Mouse (Mus musculus) hindbrain, embryonic 13.5 days (tissue): ENCODE data around the gene Tmtc2. TPM values are rescaled to one million over a fixed set of nuclear protein-coding genes. Genes with fewer than 3 reads are reported as not detected.

Experiments used
- ATAC-seq: fragments of 200-750 bp; cut with Nextera tagmentation; 2 replicates; pipeline ENCODE4 v1.8.0; 2017; ENCODE audit warnings: moderate TSS enrichment; ENCODE audit not compliant: low FRiP score
- H3K27ac ChIP-seq: fragments of 300-500 bp; sonication (generic); 2 replicates; pipeline ENCODE4 v1.5.1; 2015; ENCODE audit warnings: inconsistent platforms, mild to moderate bottlenecking, moderate library complexity
- H3K27me3 ChIP-seq: fragments of 300-500 bp; sonication (generic); 2 replicates; pipeline ENCODE4 v1.6.1; 2015; ENCODE audit warnings: mild to moderate bottlenecking, inconsistent platforms
- H3K36me3 ChIP-seq: fragments of 300-500 bp; sonication (generic); 2 replicates; pipeline ENCODE4 v1.6.1; 2015; ENCODE audit warnings: mild to moderate bottlenecking, inconsistent platforms
- H3K4me1 ChIP-seq: fragments of 300-500 bp; sonication (generic); replicated peaks from 2 replicates; pipeline ENCODE4 v1.6.1; 2015; ENCODE audit warnings: inconsistent platforms
- H3K4me2 ChIP-seq: fragments of 300-500 bp; sonication (generic); 2 replicates; pipeline ENCODE4 v1.6.1; 2015; ENCODE audit warnings: inconsistent platforms, mild to moderate bottlenecking, moderate library complexity
- H3K4me3 ChIP-seq: fragments of 300-500 bp; sonication (generic); 2 replicates; pipeline ENCODE4 v1.5.1; 2015; ENCODE audit warnings: mild to moderate bottlenecking, inconsistent platforms
- H3K9ac ChIP-seq: fragments of 300-500 bp; sonication (generic); 2 replicates; pipeline ENCODE4 v1.6.1; 2015; ENCODE audit warnings: mild to moderate bottlenecking, inconsistent platforms
- H3K9me3 ChIP-seq: fragments of 300-500 bp; sonication (generic); 2 replicates; pipeline ENCODE4 v1.6.1; 2016; ENCODE audit warnings: inconsistent platforms
- WGBS: fragments of 180-500 bp; shearing (Covaris S2); methylation state at CpG from one replicate; pipeline ENCODE4 v1.1.7; 2015; 5-methylcytosine and 5-hydroxymethylcytosine counted together
- polyA plus RNA-seq: library from polyadenylated mRNA; unstranded; fragments of >200 nt; fragmentation: Nextera tagmentation; extraction: Ambion mirVana; gene quantifications from 2 replicates; pipeline ENCODE4 v1.2.1, GENCODE M21; 2015

The Tmtc2 gene
- polyA plus RNA-seq, 1 experiment from 2014 or later = 11.9 TPM

DNA sequence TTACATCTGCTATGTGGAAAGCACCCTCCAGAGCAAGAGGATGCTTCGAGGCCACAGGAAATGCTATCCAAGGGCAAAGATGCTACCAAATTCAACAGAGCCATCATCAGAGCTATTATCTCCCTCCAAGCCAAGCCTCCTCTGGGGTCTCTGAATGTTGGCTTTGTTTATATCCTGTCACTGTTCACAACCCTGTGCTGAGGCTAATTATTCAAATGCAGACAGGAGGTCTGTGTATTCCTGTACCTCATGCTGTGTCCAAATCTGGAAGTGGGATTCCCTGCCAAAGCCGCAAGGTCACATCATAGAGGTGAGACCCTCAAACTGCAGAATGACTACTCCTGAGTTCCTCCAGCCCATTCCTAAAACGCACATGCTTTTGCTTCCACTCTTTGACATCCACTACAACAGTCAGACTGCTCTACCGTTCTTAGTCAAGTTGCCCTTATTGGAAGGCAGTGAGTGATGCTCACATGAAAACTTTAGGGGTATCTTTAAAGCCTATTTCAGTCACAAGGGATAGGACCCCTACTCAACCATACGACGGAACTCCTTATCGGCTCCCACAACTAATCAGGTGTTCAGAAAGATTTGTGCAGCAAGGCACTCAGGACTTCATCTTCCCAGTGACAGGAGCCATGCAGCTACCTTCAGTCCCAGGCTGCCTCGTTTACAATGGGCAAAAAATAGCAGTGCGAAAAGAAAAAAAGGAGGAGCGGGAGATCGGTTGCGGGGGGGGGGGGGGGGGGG, 64.9 kb downstream of the Tmtc2 start:
- Histone ChIP-seq H3K27ac (no peak overlapping the region), H3K9ac (no peak overlapping the region), H3K4me3 (no peak overlapping the region), H3K36me3 (peaks cover 9% of the 10 kb centered on the region), H3K4me1 (peaks cover 22% of the 10 kb centered on the region), H3K4me2 (peak overlapping the region; percentile 36), H3K27me3 (no peaks in the 10 kb centered on the region), H3K9me3 (no peaks in the 10 kb centered on the region)
- ATAC-seq = peak; percentile 71
- 34% methylated on average over 9 of the region's 12 CpGs for WGBS

DNA sequence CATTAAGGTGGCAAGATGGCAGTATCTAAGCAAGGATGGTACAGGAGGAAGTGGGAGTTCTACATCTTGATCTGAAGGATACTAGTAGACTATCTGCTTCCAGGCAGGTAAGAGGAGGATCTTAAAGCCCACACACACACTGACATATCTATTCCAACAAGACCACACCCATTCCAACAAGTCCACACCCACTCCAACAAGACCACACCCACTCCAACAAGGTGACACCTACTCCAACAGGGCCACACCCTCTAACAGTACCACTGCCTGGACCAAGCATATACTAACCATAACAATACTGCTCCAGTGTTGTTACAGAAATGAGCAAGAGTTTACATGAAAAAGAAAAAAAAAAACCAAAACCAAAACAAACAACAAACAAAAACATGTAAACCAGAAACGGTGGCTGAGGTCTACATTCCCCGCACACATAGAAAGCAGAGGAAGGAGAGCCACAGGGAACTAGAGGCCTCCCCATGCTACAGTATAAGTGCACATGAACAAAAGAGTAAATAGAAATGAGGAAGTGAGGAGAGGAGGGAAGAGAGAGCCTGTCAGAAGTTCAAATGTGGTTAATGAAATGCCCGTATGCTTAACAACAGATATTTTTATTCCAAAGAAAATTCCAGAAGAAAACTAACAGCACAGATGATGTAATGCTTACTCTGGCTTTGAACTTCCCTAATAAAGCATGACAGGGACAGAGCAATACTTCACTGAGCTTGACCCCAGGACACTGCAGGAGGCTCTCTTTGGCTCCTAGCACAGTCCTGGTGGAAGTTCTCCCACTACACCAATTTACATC, 66.1 kb downstream of the Tmtc2 start:
- ATAC-seq = no peak
- H3K36me3 ChIP-seq = peaks cover 9% of the 10 kb centered on the region
- no peak overlapping the region for H3K27ac ChIP-seq
- H3K27me3 ChIP-seq = no peaks in the 10 kb centered on the region
- peaks cover 22% of the 10 kb centered on the region for H3K4me1 ChIP-seq
- no peaks in the 10 kb centered on the region for H3K9me3 ChIP-seq
- no peak overlapping the region for H3K4me2 ChIP-seq
- 58% methylated on average over 3 of the region's 3 CpGs for WGBS
- no peak overlapping the region for H3K4me3 ChIP-seq
- no peak overlapping the region for H3K9ac ChIP-seq

DNA sequence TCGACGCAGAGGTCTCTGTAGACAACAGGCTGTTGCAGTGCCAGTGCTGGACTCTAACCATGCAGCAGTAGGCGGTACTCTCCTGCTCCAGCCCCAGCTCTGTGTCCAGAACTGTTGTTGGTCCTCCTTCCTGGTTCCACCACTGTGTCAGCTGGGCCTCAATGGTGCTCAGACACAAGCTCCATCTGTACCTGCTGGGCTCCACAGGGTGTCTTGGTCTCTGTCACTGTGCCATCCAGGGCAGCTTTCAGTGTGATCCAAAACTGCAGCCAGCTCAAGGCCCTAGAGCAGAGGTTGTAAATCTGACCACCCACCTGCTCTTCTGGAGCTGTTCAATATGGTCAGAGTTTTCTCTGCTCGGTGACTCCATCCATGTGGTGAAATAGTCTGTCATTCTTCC, 68.2 kb downstream of the Tmtc2 start:
- ATAC-seq = no peak
- Histone ChIP-seq H3K4me3 (no peak overlapping the region), H3K36me3 (peaks cover 9% of the 10 kb centered on the region), H3K4me1 (peaks cover 19% of the 10 kb centered on the region), H3K9ac (no peak overlapping the region), H3K27me3 (no peaks in the 10 kb centered on the region), H3K27ac (no peak overlapping the region), H3K9me3 (no peaks in the 10 kb centered on the region), H3K4me2 (no peak overlapping the region)
- 92% methylated on average over 4 of the region's 4 CpGs for WGBS

DNA sequence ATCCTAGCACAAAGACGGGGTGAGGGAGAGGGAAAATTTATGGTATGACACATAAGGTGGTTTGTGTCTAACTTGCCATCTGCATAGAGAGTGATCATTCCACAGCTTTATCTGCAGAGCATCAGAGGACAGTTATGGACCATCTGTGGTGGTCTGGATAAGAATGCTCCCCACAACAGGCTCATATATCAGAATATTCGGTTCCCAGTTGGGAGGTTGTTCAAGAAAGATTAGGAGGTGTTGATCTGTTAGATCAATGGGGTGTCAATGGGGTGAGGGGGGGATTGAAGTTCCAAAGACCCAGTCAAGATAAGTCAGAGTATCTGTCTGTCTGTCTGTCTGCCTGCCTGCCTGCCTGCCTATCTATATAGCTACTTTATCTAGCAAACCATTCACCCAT, 69.8 kb downstream of the Tmtc2 start:
- Histone ChIP-seq H3K9me3 (no peaks in the 10 kb centered on the region), H3K4me1 (peaks cover 9% of the 10 kb centered on the region), H3K4me2 (no peak overlapping the region), H3K27me3 (no peaks in the 10 kb centered on the region), H3K4me3 (no peak overlapping the region), H3K9ac (no peak overlapping the region), H3K36me3 (peaks cover 9% of the 10 kb centered on the region), H3K27ac (no peak overlapping the region)
- ATAC-seq = no peak
- WGBS = 89% methylated on average over 2 of the region's 2 CpGs

DNA sequence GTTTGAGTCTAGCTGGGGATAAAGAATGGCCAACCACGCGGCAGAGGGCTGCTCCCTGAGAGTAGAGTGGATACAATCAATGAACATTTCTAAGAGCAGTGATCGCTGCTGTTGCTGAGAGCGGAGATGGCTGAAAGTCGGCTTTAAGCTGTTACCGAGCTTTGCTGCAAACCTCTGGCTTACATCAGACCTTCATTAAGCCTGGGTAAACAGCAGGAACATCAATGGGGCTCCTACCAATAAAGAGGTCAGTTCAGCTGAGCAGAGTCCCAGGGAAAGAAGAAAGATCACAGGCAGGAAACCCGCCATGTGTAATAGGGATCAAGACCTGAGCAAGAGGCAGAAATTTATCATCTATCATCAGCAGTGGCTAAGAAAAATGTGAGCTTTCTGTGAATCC, 72.5 kb downstream of the Tmtc2 start:
- no peak overlapping the region for H3K4me3 ChIP-seq
- peaks cover 3% of the 10 kb centered on the region; the same call in 1 of the 2 replicates for H3K4me1 ChIP-seq
- peaks cover 8% of the 10 kb centered on the region for H3K36me3 ChIP-seq
- H3K27me3 ChIP-seq = no peaks in the 10 kb centered on the region
- H3K27ac ChIP-seq = peak overlapping the region; percentile 30; the same call in 1 of the 2 replicates
- H3K4me2 ChIP-seq = no peak overlapping the region
- no peak for ATAC-seq
- H3K9ac ChIP-seq = no peak overlapping the region
- 67% methylated on average over 7 of the region's 7 CpGs for WGBS
- H3K9me3 ChIP-seq = no peaks in the 10 kb centered on the region

DNA sequence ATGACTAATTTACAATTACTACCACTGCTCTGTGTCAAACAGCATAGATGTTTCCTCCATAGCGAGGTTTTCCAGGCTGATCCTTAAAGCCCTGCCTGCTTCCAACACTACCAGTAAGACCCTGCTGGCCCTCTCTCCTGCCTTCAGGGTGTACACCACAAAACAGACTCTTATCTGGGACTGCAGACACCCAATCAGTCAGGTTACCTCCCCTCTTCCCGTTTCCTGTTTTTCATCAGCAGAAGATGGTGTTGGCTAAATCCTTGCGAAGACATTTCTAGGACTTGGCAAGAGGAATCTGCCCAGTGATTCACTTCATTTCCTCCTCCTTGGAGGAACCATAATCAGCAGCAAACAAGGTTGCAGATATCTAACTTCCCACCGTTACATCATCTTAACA, 73.8 kb downstream of the Tmtc2 start:
- no peak overlapping the region for H3K4me3 ChIP-seq
- no peaks in the 10 kb centered on the region for H3K9me3 ChIP-seq
- no peak overlapping the region for H3K4me2 ChIP-seq
- ATAC-seq = no peak
- peaks cover 4% of the 10 kb centered on the region; the same call in 1 of the 2 replicates for H3K4me1 ChIP-seq
- H3K36me3 ChIP-seq = no peaks in the 10 kb centered on the region
- H3K27ac ChIP-seq = no peak overlapping the region
- no peak overlapping the region for H3K9ac ChIP-seq
- H3K27me3 ChIP-seq = no peaks in the 10 kb centered on the region
- WGBS = 83% methylated on average over 4 of the region's 4 CpGs

DNA sequence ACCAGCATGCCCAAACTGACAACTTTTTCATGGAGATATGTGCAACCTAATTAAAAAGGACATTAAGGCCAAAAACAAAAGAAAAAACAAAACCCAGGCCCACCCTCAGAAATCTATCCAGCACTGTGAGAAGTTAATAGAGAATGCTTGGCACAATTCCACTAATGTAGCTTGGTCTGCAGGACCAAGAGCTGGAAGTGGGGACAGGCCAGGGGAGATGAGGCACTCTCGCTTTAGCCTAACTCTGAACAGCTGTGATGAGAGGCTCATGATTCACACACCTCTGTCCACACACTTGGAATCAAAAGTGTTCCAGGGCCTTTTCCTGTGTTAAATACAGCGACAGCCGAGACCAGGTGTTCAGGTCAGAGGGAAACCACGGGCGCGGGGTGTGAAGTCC, 79.0 kb downstream of the Tmtc2 start:
- H3K27me3 ChIP-seq = no peaks in the 10 kb centered on the region
- H3K9ac ChIP-seq = no peak overlapping the region
- WGBS = 89% methylated on average over 6 of the region's 6 CpGs
- ATAC-seq = 0 out of 2 replicates have a peak, but pooled peaks have one; percentile 8
- H3K27ac ChIP-seq = no peak overlapping the region
- no peak overlapping the region for H3K4me2 ChIP-seq
- H3K36me3 ChIP-seq = no peaks in the 10 kb centered on the region
- no peaks in the 10 kb centered on the region for H3K9me3 ChIP-seq
- peaks cover 8% of the 10 kb centered on the region; the same call in 1 of the 2 replicates for H3K4me1 ChIP-seq
- no peak overlapping the region for H3K4me3 ChIP-seq

DNA sequence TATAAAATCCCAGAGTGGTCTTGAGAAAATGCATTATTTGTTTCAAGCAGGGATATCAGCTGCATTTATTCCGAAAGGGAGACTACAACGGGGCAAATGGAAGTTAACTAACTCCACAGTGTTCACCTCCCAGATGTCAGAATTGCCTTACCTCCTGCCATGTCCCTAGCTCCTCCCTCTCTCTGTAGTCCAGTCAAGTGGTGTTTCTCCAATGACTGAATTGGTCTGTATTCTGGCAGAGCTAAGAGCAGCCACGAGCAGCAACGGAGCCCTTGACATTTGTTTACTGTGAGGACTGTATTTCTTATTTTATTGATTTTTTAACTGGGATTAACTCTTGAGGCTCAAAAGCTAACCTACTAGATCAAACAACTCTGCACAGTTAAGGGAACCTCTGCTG, 81.8 kb downstream of the Tmtc2 start:
- no peak overlapping the region for H3K27ac ChIP-seq
- H3K4me1 ChIP-seq = peaks cover 9% of the 10 kb centered on the region; the same call in 1 of the 2 replicates
- no peak overlapping the region for H3K4me3 ChIP-seq
- 65% methylated on average over 4 of the region's 4 CpGs for WGBS
- H3K36me3 ChIP-seq = no peaks in the 10 kb centered on the region
- no peak for ATAC-seq
- no peaks in the 10 kb centered on the region for H3K27me3 ChIP-seq
- no peak overlapping the region for H3K9ac ChIP-seq
- H3K4me2 ChIP-seq = no peak overlapping the region
- no peaks in the 10 kb centered on the region for H3K9me3 ChIP-seq

DNA sequence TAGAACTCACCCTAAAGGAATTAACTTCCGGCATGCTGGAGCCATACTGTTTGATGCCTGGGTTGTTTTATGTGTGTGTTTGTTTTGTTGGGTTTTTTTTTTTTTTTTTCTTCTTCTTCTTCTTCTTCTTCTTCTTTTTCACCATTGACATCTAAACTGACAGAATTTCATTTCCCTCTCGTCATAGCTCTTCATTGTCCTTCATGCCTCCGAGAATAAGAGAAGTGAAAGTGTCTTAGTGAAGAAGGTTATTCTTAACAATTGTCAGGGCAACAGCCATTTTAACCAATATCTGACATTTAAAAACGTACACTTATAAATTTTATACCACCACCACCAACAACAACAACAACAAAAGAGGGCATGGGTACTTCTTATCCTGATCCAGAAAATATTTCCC, 83.5 kb downstream of the Tmtc2 start:
- no peak overlapping the region for H3K9ac ChIP-seq
- peaks cover 14% of the 10 kb centered on the region; the same call in 1 of the 2 replicates for H3K4me1 ChIP-seq
- 85% methylated on average over 4 of the region's 4 CpGs for WGBS
- H3K36me3 ChIP-seq = no peaks in the 10 kb centered on the region
- H3K4me3 ChIP-seq = no peak overlapping the region
- no peaks in the 10 kb centered on the region for H3K9me3 ChIP-seq
- ATAC-seq = no peak
- H3K27me3 ChIP-seq = no peaks in the 10 kb centered on the region
- no peak overlapping the region for H3K4me2 ChIP-seq
- no peak overlapping the region for H3K27ac ChIP-seq

DNA sequence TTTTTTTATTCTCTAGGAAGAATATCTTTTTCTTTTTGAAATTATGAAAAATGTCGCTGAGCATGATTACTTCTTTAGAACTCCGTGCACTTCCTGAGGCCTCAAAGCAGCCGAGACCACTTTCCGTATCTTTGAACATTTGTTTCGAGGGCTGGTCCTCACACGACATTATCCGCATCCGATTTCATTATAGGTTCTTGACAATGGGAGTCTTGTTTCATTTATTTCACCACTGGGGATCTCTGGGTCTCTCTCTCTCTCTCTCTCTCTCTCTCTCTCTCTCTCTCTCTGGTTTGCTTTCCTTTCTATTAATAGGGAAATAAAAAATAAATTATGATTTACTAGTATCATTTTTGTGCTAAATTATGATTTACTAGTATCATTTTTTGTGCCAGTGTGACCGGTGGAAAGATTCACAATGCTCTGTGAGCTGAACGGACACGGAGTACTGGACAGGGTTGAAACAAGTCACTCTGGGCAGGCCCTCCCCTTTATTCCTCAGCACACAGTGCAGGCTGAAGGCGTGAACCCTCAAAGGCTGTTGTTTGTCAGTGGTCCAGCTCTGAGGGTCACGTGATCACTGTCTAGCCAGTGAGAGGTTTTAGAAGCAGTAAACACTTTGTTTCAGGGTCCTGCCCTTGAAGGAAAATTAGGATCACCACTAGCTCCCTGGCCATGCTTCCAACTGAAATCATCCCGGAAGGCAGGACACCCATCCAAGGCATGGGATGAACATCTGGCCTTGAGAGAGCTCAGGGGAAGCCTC, 84.1 kb downstream of the Tmtc2 start:
- H3K4me2 ChIP-seq = 0 out of 2 replicates have a peak overlapping the region, but pooled peaks have one; percentile 23
- 0 out of 2 replicates have a peak overlapping the region, but pooled peaks have one; percentile 58 for H3K27ac ChIP-seq
- ATAC-seq = peak; percentile 71
- no peak overlapping the region for H3K4me3 ChIP-seq
- no peaks in the 10 kb centered on the region for H3K9me3 ChIP-seq
- no peaks in the 10 kb centered on the region for H3K36me3 ChIP-seq
- no peaks in the 10 kb centered on the region for H3K27me3 ChIP-seq
- peaks cover 9% of the 10 kb centered on the region; the same call in 1 of the 2 replicates for H3K4me1 ChIP-seq
- 47% methylated on average over 14 of the region's 14 CpGs for WGBS
- H3K9ac ChIP-seq = no peak overlapping the region

DNA sequence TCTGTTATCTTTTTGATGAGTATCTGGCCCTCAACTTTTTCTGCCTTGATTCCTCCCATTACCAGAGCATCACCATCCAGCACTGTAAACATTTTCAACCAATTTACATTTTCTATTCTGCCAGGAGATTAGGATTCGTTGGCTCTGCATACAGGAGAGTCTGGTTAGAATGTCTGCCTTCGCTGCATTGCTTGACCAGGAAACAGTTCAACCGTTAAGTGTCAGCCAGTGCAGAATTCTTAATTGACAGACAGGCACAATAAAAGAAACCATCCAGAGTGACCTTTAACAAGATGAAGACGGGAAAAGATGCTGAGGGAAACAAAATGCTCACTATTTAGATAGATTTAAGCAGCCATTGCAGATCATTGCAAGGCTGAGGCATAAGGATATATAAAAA, 87.3 kb downstream of the Tmtc2 start:
- H3K27ac ChIP-seq = no peak overlapping the region
- no peak overlapping the region for H3K4me2 ChIP-seq
- no peaks in the 10 kb centered on the region for H3K9me3 ChIP-seq
- no peaks in the 10 kb centered on the region for H3K36me3 ChIP-seq
- H3K27me3 ChIP-seq = 0 out of 2 replicates have a peak, but pooled peaks cover 5% of the 10 kb centered on the region
- no peak overlapping the region for H3K4me3 ChIP-seq
- WGBS = 16% methylated on average over 4 of the region's 4 CpGs
- no peak overlapping the region for H3K9ac ChIP-seq
- peaks cover 12% of the 10 kb centered on the region; the same call in 1 of the 2 replicates for H3K4me1 ChIP-seq
- no peak for ATAC-seq
